Mouse (Mus musculus) kidney, embryonic 14.5 days (tissue): ENCODE data around the gene Ndufb7. TPM values are rescaled to one million over a fixed set of nuclear protein-coding genes. Genes with fewer than 3 reads are reported as not detected.

Experiments
- ATAC-seq: fragments of 200-750 bp; cut with Nextera tagmentation; 2 replicates; pipeline ENCODE4 v1.8.0; 2017; ENCODE audit warnings: moderate number of reproducible peaks, mild to moderate bottlenecking, moderate TSS enrichment, moderate library complexity; ENCODE audit not compliant: low FRiP score, low TSS enrichment
- H3K27ac ChIP-seq: fragments of 300-500 bp; sonication (generic); 2 replicates; pipeline ENCODE4 v1.5.1; 2014; ENCODE audit warnings: low read depth, mild to moderate bottlenecking, low read length, moderate library complexity, mixed read lengths
- H3K27me3 ChIP-seq: fragments of 300-500 bp; sonication (generic); 2 replicates; pipeline ENCODE4 v1.6.1; 2014; ENCODE audit warnings: mild to moderate bottlenecking, low read length; ENCODE audit not compliant: control insufficient read depth, insufficient read depth
- H3K36me3 ChIP-seq: fragments of 300-500 bp; sonication (generic); 2 replicates; pipeline ENCODE4 v1.6.1; 2014; ENCODE audit warnings: low read length, mixed read lengths; ENCODE audit not compliant: control insufficient read depth, insufficient read depth
- H3K4me1 ChIP-seq: fragments of 300-500 bp; sonication (generic); 2 replicates; pipeline ENCODE4 v1.6.1; 2014; ENCODE audit warnings: low read length, mixed read lengths; ENCODE audit not compliant: control insufficient read depth, insufficient read depth
- H3K4me2 ChIP-seq: fragments of 300-500 bp; sonication (generic); replicated peaks from 2 replicates; pipeline ENCODE4 v1.6.1; 2014; ENCODE audit warnings: low read depth, mild to moderate bottlenecking, low read length
- H3K4me3 ChIP-seq: fragments of 300-500 bp; sonication (generic); 2 replicates; pipeline ENCODE4 v1.5.1; 2014; ENCODE audit warnings: mild to moderate bottlenecking, low read length
- H3K9ac ChIP-seq: fragments of 300-500 bp; sonication (generic); 2 replicates; pipeline ENCODE4 v1.6.1; 2014; ENCODE audit warnings: low read depth, mild to moderate bottlenecking, low read length, moderate library complexity
- H3K9me3 ChIP-seq: fragments of 300-500 bp; sonication (generic); 2 replicates; pipeline ENCODE4 v1.6.1; 2016; ENCODE audit warnings: low read length; ENCODE audit not compliant: control insufficient read depth
- WGBS: fragments of 180-500 bp; shearing (Covaris S2); extraction: QIAGEN DNeasy Blood & Tissue Kit; methylation state at CpG from one replicate; pipeline ENCODE4 v1.1.7; 2014; 5-methylcytosine and 5-hydroxymethylcytosine counted together
- polyA plus RNA-seq: library from polyadenylated mRNA; unstranded; fragments of >200 nt; fragmentation: Nextera tagmentation; extraction: Ambion mirVana; gene quantifications from 2 replicates; pipeline ENCODE4 v1.2.1, GENCODE M21; 2014

The Ndufb7 gene
- polyA plus RNA-seq, 1 experiment from 2014 or later: 348 TPM

- no peak overlapping the region for H3K4me3 ChIP-seq
- no peaks in the 10 kb centered on the region for H3K9me3 ChIP-seq
- no peak overlapping the region for H3K4me2 ChIP-seq
- ATAC-seq: no peak
- H3K27ac ChIP-seq: no peak overlapping the region
- WGBS: 93% methylated on average over 8 of the region's 8 CpGs
- H3K4me1 ChIP-seq: peaks cover 18% of the 10 kb centered on the region
- H3K27me3 ChIP-seq: no peaks in the 10 kb centered on the region
- peaks cover 13% of the 10 kb centered on the region; the same call in 1 of the 2 replicates for H3K36me3 ChIP-seq
- H3K9ac ChIP-seq: no peak overlapping the region
These were observed 15.8 kb downstream of the Ndufb7 start for GRCm38 (mm10) chr8:83582226-83582625.

- Histone ChIP-seq H3K4me3 (no peak overlapping the region), H3K4me2 (no peak overlapping the region), H3K9me3 (no peaks in the 10 kb centered on the region), H3K9ac (no peak overlapping the region), H3K27me3 (no peaks in the 10 kb centered on the region), H3K36me3 (peaks cover 14% of the 10 kb centered on the region; the same call in 1 of the 2 replicates), H3K4me1 (peaks cover 20% of the 10 kb centered on the region), H3K27ac (no peak overlapping the region)
- 92% methylated on average over 15 of the region's 15 CpGs for WGBS
- no peak for ATAC-seq
These were observed 16.8 kb downstream of the Ndufb7 start for GRCm38 (mm10) chr8:83583236-83583635.

GRCm38 (mm10) chr8:83584771-83585170, 18.3 kb downstream of the Ndufb7 start:
- no peak overlapping the region for H3K4me2 ChIP-seq
- ATAC-seq: no peak
- 88% methylated on average over 1 of the region's 1 CpGs for WGBS
- H3K4me3 ChIP-seq: no peak overlapping the region
- no peaks in the 10 kb centered on the region for H3K9me3 ChIP-seq
- peaks cover 12% of the 10 kb centered on the region for H3K4me1 ChIP-seq
- no peak overlapping the region for H3K27ac ChIP-seq
- H3K27me3 ChIP-seq: no peaks in the 10 kb centered on the region
- H3K36me3 ChIP-seq: peaks cover 21% of the 10 kb centered on the region; the same call in 1 of the 2 replicates
- H3K9ac ChIP-seq: no peak overlapping the region

- H3K9me3 ChIP-seq: no peaks in the 10 kb centered on the region
- no peak overlapping the region for H3K4me3 ChIP-seq
- H3K27ac ChIP-seq: no peak overlapping the region
- ATAC-seq: no peak
- 74% methylated on average over 3 of the region's 3 CpGs for WGBS
- no peaks in the 10 kb centered on the region for H3K27me3 ChIP-seq
- H3K9ac ChIP-seq: no peak overlapping the region
- no peak overlapping the region for H3K4me2 ChIP-seq
- H3K4me1 ChIP-seq: peaks cover 12% of the 10 kb centered on the region
- peaks cover 25% of the 10 kb centered on the region; the same call in 1 of the 2 replicates for H3K36me3 ChIP-seq
These were observed 18.9 kb downstream of the Ndufb7 start for GRCm38 (mm10) chr8:83585333-83585732.

GRCm38 (mm10) chr8:83587644-83588043, 21.2 kb downstream of the Ndufb7 start:
- no peak for ATAC-seq
- peaks cover 17% of the 10 kb centered on the region for H3K4me1 ChIP-seq
- no peak overlapping the region for H3K4me2 ChIP-seq
- no peak overlapping the region for H3K9ac ChIP-seq
- no peak overlapping the region for H3K4me3 ChIP-seq
- H3K9me3 ChIP-seq: no peaks in the 10 kb centered on the region
- peaks cover 32% of the 10 kb centered on the region; the same call in 1 of the 2 replicates for H3K36me3 ChIP-seq
- 59% methylated on average over 6 of the region's 6 CpGs for WGBS
- no peaks in the 10 kb centered on the region for H3K27me3 ChIP-seq
- H3K27ac ChIP-seq: no peak overlapping the region

GRCm38 (mm10) chr8:83588886-83589285, 22.4 kb downstream of the Ndufb7 start:
- H3K27me3 ChIP-seq: no peaks in the 10 kb centered on the region
- H3K36me3 ChIP-seq: peaks cover 27% of the 10 kb centered on the region; the same call in 1 of the 2 replicates
- no peaks in the 10 kb centered on the region for H3K9me3 ChIP-seq
- no peak overlapping the region for H3K27ac ChIP-seq
- H3K4me1 ChIP-seq: peaks cover 24% of the 10 kb centered on the region
- WGBS: 90% methylated on average over 5 of the region's 5 CpGs
- no peak for ATAC-seq
- no peak overlapping the region for H3K9ac ChIP-seq
- H3K4me2 ChIP-seq: no peak overlapping the region
- no peak overlapping the region for H3K4me3 ChIP-seq

GRCm38 (mm10) chr8:83590488-83591023, 24.1 kb downstream of the Ndufb7 start:
- no peak for ATAC-seq
- Histone ChIP-seq H3K4me3 (no peak overlapping the region), H3K36me3 (peaks cover 19% of the 10 kb centered on the region; the same call in 1 of the 2 replicates), H3K9me3 (no peaks in the 10 kb centered on the region), H3K4me1 (peaks cover 26% of the 10 kb centered on the region), H3K9ac (no peak overlapping the region), H3K4me2 (no peak overlapping the region), H3K27ac (no peak overlapping the region), H3K27me3 (no peaks in the 10 kb centered on the region)
- WGBS: 80% methylated on average over 7 of the region's 7 CpGs

- no peak overlapping the region for H3K27ac ChIP-seq
- peak overlapping the region; percentile 66 for H3K4me2 ChIP-seq
- 70% methylated on average over 3 of the region's 3 CpGs for WGBS
These were observed 26.2 kb downstream of the Ndufb7 start for GRCm38 (mm10) chr8:83592682-83593081.

GRCm38 (mm10) chr8:83593325-83594166, 27.1 kb downstream of the Ndufb7 start:
- Histone ChIP-seq H3K4me3 (peak overlapping the region; percentile 80), H3K4me2 (peak overlapping the region; percentile 66), H3K27me3 (no peaks in the 10 kb centered on the region), H3K36me3 (peaks cover 16% of the 10 kb centered on the region; the same call in 1 of the 2 replicates), H3K9me3 (no peaks in the 10 kb centered on the region), H3K27ac (peak overlapping the region; percentile 80), H3K9ac (peak overlapping the region; percentile 91), H3K4me1 (peaks cover 20% of the 10 kb centered on the region)
- WGBS: 5% methylated on average over 22 of the region's 22 CpGs
- ATAC-seq: no peak

More at GRCm38 (mm10) chr8:83592682-83593081, 26.2 kb downstream of the Ndufb7 start:
- H3K27me3 ChIP-seq: no peaks in the 10 kb centered on the region
- H3K4me3 ChIP-seq: peak overlapping the region; percentile 80
- no peaks in the 10 kb centered on the region for H3K9me3 ChIP-seq
- peaks cover 19% of the 10 kb centered on the region; the same call in 1 of the 2 replicates for H3K36me3 ChIP-seq
- no peak for ATAC-seq
- H3K9ac ChIP-seq: peak overlapping the region; percentile 91; the same call in 1 of the 2 replicates
- peaks cover 25% of the 10 kb centered on the region for H3K4me1 ChIP-seq
